Mouse (Mus musculus) small intestine, adult 2 months (tissue): ENCODE data around the gene Sipa1l3.

ENCODE experiments used
- CTCF ChIP-seq: fragments of 200-500 bp; IDR thresholded peaks from 2 replicates; pipeline ENCODE4 v1.5.1; 2012; ENCODE audit warnings: low read depth, mild to moderate bottlenecking, control low read depth, inconsistent platforms, low read length, moderate library complexity, mixed read lengths; ENCODE audit not compliant: insufficient replicate concordance, insufficient read length; ENCODE audit errors: extremely low read depth
- POLR2A ChIP-seq: fragments of 200-500 bp; IDR thresholded peaks from 2 replicates; pipeline ENCODE4 v1.6.1; 2012; ENCODE audit warnings: low read depth, mild to moderate bottlenecking, control low read depth, inconsistent platforms, low read length, moderate library complexity

DNA sequence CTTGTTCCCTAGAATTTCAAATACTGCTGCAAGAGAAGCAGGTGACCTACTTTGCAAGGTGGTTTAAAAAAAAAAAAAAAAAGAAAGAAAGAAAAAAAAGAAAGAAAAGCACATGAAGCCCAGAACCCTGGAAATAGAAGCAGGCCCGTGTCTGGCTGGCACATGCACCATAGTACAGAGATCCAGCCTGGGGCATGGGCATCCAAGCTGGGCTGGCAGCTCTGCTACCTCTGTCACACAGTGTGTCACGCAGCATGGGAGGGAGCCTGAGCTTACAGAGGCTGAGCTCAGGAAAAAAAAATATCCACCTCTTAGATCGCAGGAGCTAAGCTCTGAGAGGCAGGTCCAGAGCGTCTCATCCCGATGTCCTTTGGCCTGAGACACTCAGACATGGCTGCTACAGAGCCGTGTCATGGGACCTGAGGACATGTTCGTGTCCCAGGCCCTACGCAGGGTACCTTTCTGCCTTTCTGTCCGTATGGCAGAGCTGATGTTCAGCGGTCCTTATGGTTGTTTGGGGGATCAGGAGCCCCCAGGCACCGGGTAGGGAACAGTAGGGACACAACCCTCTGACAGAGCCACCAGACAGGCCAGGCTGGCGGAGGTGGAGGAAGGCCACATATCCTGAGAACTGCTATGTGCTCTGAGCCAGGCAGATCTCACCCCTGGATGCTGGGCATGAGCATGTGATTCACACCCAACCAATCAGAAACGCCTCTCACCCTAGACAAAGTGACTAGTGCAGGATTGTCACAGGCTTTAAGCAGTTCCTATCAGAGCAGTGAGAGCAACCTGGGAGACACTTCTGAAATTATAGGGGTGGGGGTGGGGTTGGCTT is 151.1 kb downstream of the Sipa1l3 start:
- TF ChIP-seq CTCF (no peak), POLR2A (no peak)
